ENCODE assay signal across 8 mouse cellular contexts in the genomic region with DNA sequence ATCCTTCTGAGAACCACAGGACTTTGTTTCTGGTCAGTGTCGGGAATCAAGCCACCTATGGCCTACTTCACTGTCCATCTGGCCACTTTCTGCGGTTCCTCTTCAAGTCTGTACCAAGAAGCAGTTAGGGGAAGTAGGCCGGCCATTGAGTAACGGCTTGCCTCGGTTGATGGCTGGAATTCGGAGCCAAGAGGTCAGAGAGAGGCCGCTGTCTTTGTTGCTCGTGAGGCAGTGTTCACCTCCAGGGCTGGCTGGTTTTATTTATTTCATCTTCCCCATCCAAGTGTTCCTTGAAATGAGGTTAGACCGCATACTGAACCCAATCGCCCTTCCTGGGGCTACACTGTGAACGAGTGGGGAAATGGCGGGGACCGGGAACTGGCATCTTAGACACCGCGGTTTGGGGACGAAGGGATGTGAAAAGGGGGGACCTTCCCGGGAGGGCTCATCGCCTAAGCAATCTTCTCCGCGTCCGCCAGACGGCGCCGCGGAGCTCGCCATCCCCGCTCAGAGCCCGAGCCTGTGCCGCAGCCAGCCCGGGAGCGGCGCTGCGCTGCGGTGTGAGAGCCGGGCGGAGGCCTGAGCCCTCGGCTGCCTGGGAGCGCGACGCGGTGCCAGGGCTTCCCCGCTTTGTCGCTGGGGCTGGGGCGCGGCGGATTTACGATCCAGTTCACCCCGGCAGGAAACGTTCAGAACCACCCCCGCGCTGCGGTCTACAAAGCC. TPM values are rescaled to one million over a fixed set of nuclear protein-coding genes. Genes with fewer than 3 reads are reported as not detected.
DNase-seq lines count a peak whose midpoint lies in the region; ATAC-seq and TF ChIP-seq lines count a peak whose summit lies in the region.

A gene (plus strand): TSS at position 595 of the 723 bp plus-strand sequence.

- no peaks in the 10 kb centered on the region for H3K27me3 ChIP-seq in C2C12 (ENCODE audit: control insufficient read depth, insufficient read depth, insufficient read length)
- H3K27me3 ChIP-seq in embryonic facial prominence, embryonic 14.5 days (replicated peaks; ENCODE audit: control insufficient read depth, insufficient read depth, low read length) = peaks cover 49% of the 10 kb centered on the region
- peaks cover 62% of the 10 kb centered on the region for H3K27me3 ChIP-seq in heart, embryonic 11.5 days (ENCODE audit: control insufficient read depth, insufficient read depth, low read length)
- H3K27me3 ChIP-seq in kidney, embryonic 16.5 days (ENCODE audit: insufficient read depth, low read length) = peaks cover 44% of the 10 kb centered on the region
- peaks cover 38% of the 10 kb centered on the region for H3K27me3 ChIP-seq in liver, embryonic 11.5 days (replicated peaks; ENCODE audit: control insufficient read depth, insufficient read depth, low read length)

- TF ChIP-seq CTCF in C2C12 (IDR thresholded peaks at IDR 0.05; ENCODE audit: control insufficient read depth, insufficient read depth, insufficient read length) = peak; percentile 98

- H3K79me2 ChIP-seq in C2C12 (ENCODE audit: control insufficient read depth, insufficient read depth) = no peaks in the 10 kb centered on the region

- no peaks in the 10 kb centered on the region for H3K9me3 ChIP-seq in embryonic facial prominence, embryonic 14.5 days (ENCODE audit: control insufficient read depth, low read length)
- H3K9me3 ChIP-seq in heart, embryonic 11.5 days (replicated peaks; ENCODE audit: control insufficient read depth, low read length) = no peaks in the 10 kb centered on the region
- H3K9me3 ChIP-seq in kidney, embryonic 16.5 days (ENCODE audit: low read length) = no peaks in the 10 kb centered on the region
- H3K9me3 ChIP-seq in liver, embryonic 11.5 days (ENCODE audit: control insufficient read depth, low read length) = no peaks in the 10 kb centered on the region

- peak; percentile 92 for ATAC-seq in embryonic facial prominence, embryonic 14.5 days (ENCODE audit: low read depth)
- peak; percentile 37 for ATAC-seq in heart, embryonic 11.5 days (replicated peaks; ENCODE audit: insufficient number of reproducible peaks, low FRiP score, low TSS enrichment)
- ATAC-seq in kidney, embryonic 16.5 days (ENCODE audit: low FRiP score, low TSS enrichment) = peak; percentile 88
- peak; percentile 84 for ATAC-seq in liver, embryonic 11.5 days (replicated peaks; ENCODE audit: low FRiP score)
- ATAC-seq in monocyte, adult 5-6 weeks (replicated peaks; ENCODE audit: insufficient number of reproducible peaks, low FRiP score, low TSS enrichment, poor library complexity, severe bottlenecking) = peak; percentile 69

- peak within 1 kb of the TSS; percentile 79 for H3K9ac ChIP-seq in embryonic facial prominence, embryonic 14.5 days (ENCODE audit: low read depth, low read length)
- peak within 1 kb of the TSS; percentile 61; the same call in 1 of the 2 replicates for H3K9ac ChIP-seq in heart, embryonic 11.5 days (ENCODE audit: low read depth, low read length)
- peak within 1 kb of the TSS; percentile 68 for H3K9ac ChIP-seq in kidney, embryonic 16.5 days (replicated peaks; ENCODE audit: low read length)
- peak within 1 kb of the TSS; percentile 78 for H3K9ac ChIP-seq in liver, embryonic 11.5 days (ENCODE audit: low read depth, low read length)

- no peaks in the 10 kb centered on the region for H3K79me3 ChIP-seq in C2C12 (ENCODE audit: low read depth)

- H3K4me3 ChIP-seq in C2C12 (ENCODE audit: insufficient read depth, poor library complexity, severe bottlenecking) = peak within 1 kb of the TSS; percentile 29
- peak within 1 kb of the TSS; percentile 66 for H3K4me3 ChIP-seq in embryonic facial prominence, embryonic 14.5 days (ENCODE audit: low read depth, low read length)
- H3K4me3 ChIP-seq in heart, embryonic 11.5 days (ENCODE audit: low read depth, low read length) = peak within 1 kb of the TSS; percentile 58
- peak within 1 kb of the TSS; percentile 62 for H3K4me3 ChIP-seq in kidney, embryonic 16.5 days (ENCODE audit: low read length)
- peak within 1 kb of the TSS; percentile 65 for H3K4me3 ChIP-seq in liver, embryonic 11.5 days (ENCODE audit: low read depth, low read length)

- peaks cover 5% of the 10 kb centered on the region for H3K4me1 ChIP-seq in embryonic facial prominence, embryonic 14.5 days (ENCODE audit: control insufficient read depth, insufficient read depth, low read length)
- peaks cover 19% of the 10 kb centered on the region for H3K4me1 ChIP-seq in heart, embryonic 11.5 days (ENCODE audit: control insufficient read depth, insufficient read depth, low read length)
- peaks cover 12% of the 10 kb centered on the region; the same call in 1 of the 2 replicates for H3K4me1 ChIP-seq in kidney, embryonic 16.5 days (ENCODE audit: insufficient read depth, low read length)
- peaks cover 21% of the 10 kb centered on the region for H3K4me1 ChIP-seq in liver, embryonic 11.5 days (replicated peaks; ENCODE audit: control insufficient read depth, insufficient read depth, low read length)

- H3ac ChIP-seq in C2C12 (ENCODE audit: control insufficient read depth, insufficient read length, low read depth) = peak within 1 kb of the TSS; percentile 57

- peak within 1 kb of the TSS; percentile 100 for H3K4me2 ChIP-seq in embryonic facial prominence, embryonic 14.5 days (ENCODE audit: low read depth, low read length)
- H3K4me2 ChIP-seq in heart, embryonic 11.5 days = peak within 1 kb of the TSS; percentile 84
- peak within 1 kb of the TSS; percentile 100 for H3K4me2 ChIP-seq in kidney, embryonic 16.5 days (replicated peaks; ENCODE audit: low read depth, low read length)
- peak within 1 kb of the TSS; percentile 98 for H3K4me2 ChIP-seq in liver, embryonic 11.5 days

- WGBS in embryonic facial prominence, embryonic 14.5 days = 3% methylated on average over 38 of the region's 52 CpGs
- WGBS in heart, embryonic 11.5 days (ENCODE audit: insufficient replicate concordance) = 3% methylated on average over 50 of the region's 52 CpGs
- WGBS in kidney, embryonic 16.5 days = 2% methylated on average over 46 of the region's 52 CpGs
- 3% methylated on average over 52 of the region's 52 CpGs for WGBS in liver, embryonic 11.5 days

- no peak for DNase-seq in adrenal gland, postnatal 4 days (ENCODE audit: low spot score in 2 of 2)
- DNase-seq in embryonic facial prominence, embryonic 14.5 days (ENCODE audit: low spot score) = peak; percentile 87
- peak; percentile 81 for DNase-seq in liver, embryonic 11.5 days (ENCODE audit: low spot score)
- peak; percentile 64 to 74 for DNase-seq in spleen, postnatal 14 days (ENCODE audit: low spot score in 2 of 2)

- H3K36me3 ChIP-seq in C2C12 (ENCODE audit: control insufficient read depth, insufficient read depth) = no peaks in the 10 kb centered on the region
- H3K36me3 ChIP-seq in embryonic facial prominence, embryonic 14.5 days (ENCODE audit: control insufficient read depth, insufficient read depth, low read length) = no peaks in the 10 kb centered on the region
- no peaks in the 10 kb centered on the region for H3K36me3 ChIP-seq in heart, embryonic 11.5 days (ENCODE audit: control insufficient read depth, insufficient read depth, low read length)
- H3K36me3 ChIP-seq in kidney, embryonic 16.5 days (ENCODE audit: insufficient read depth, low read length) = no peaks in the 10 kb centered on the region
- no peaks in the 10 kb centered on the region for H3K36me3 ChIP-seq in liver, embryonic 11.5 days (ENCODE audit: control insufficient read depth, insufficient read depth, low read length)

- no peak within 1 kb of the TSS for H3K27ac ChIP-seq in embryonic facial prominence, embryonic 14.5 days (replicated peaks; ENCODE audit: low read depth, low read length)
- no peak within 1 kb of the TSS for H3K27ac ChIP-seq in heart, embryonic 11.5 days (ENCODE audit: low read depth, low read length)
- H3K27ac ChIP-seq in kidney, embryonic 16.5 days (ENCODE audit: low read length) = no peak within 1 kb of the TSS
- H3K27ac ChIP-seq in liver, embryonic 11.5 days (ENCODE audit: low read depth, low read length) = peak within 1 kb of the TSS; percentile 51

TF ChIP-seq in C2C12, 6 proteins besides CTCF, POLR2A, EP300 and RAD21:
- no peak for TF ChIP-seq CEBPB (IDR thresholded peaks at IDR 0.05; ENCODE audit: low read depth)
- TF ChIP-seq USF1 (IDR thresholded peaks at IDR 0.05; ENCODE audit: low read depth) = no peak
- TF ChIP-seq MAX (IDR thresholded peaks at IDR 0.05) = no peak

RNA-seq across cellular contexts. Expression of the gene that starts here (rescaled TPM):
- polyA plus RNA-seq in C2C12 (2012; fragmentation: generic; extraction: Trizol) = 23.8 TPM
- total RNA-seq in adrenal gland, postnatal 4 days (2021) = 10 to 100 TPM; 10.6 to 11.7 TPM
- 9.0 and 9.8 TPM in 2 replicates for polyA plus RNA-seq in embryonic facial prominence, embryonic 14.5 days (2014; fragmentation: Nextera tagmentation; extraction: Ambion mirVana)
- polyA plus RNA-seq in heart, embryonic 11.5 days (2014; fragmentation: Nextera tagmentation; extraction: Ambion mirVana) = 1.6 and 1.8 TPM in 2 replicates
- 7.2 and 10.1 TPM in 2 replicates for polyA plus RNA-seq in kidney, embryonic 16.5 days (2015; fragmentation: Nextera tagmentation; extraction: Ambion mirVana)
- 21.6 and 26.3 TPM in 2 replicates for polyA plus RNA-seq in liver, embryonic 11.5 days (2014; fragmentation: Nextera tagmentation; extraction: Ambion mirVana)
- 166 to 275 TPM (median 211 TPM) in 3 replicates for total RNA-seq in monocyte, adult 5-6 weeks (2017)

Comparison
In these comparisons a context has a peak if more than half of its experiments do, and no peak if none do; other contexts are left out.
1. RNA of the gene that starts here (total RNA-seq): 166 to 275 TPM in monocyte, adult 5-6 weeks; 10.6 to 11.7 TPM in adrenal gland, postnatal 4 days; every median in the first group is over 10 times any median in the second.
2. DNase-seq: peak in embryonic facial prominence, embryonic 14.5 days (single experiment), liver, embryonic 11.5 days (single experiment) and spleen, postnatal 14 days (2 of 2); none in adrenal gland, postnatal 4 days (0 of 2).
3. ATAC-seq: peak in every context shown above with its lines; median percentile 92 in embryonic facial prominence, embryonic 14.5 days; 88 in kidney, embryonic 16.5 days; 84 in liver, embryonic 11.5 days; 69 in monocyte, adult 5-6 weeks; 37 in heart, embryonic 11.5 days.
4. Peak in every context shown above with its lines, with median percentiles within 50 percentile points of each other: H3K4me3 ChIP-seq, H3K4me2 ChIP-seq and H3K9ac ChIP-seq.